Mouse (Mus musculus) bone marrow macrophage, adult 2 months (primary cell): Measurements from ENCODE around the gene AI837181. TPM values are rescaled to one million over a fixed set of nuclear protein-coding genes. Genes with fewer than 3 reads are reported as not detected.
A peak's percentile ranks its signal among the peaks of the same experiment; 100 is the strongest.

Experiments used
- H3K27ac ChIP-seq: 2 replicates; pipeline ENCODE4 v1.5.1; 2012; ENCODE audit warnings: low read depth, low read length; ENCODE audit not compliant: insufficient read depth
- H3K4me1 ChIP-seq: 2 replicates; pipeline ENCODE4 v1.6.1; 2012; ENCODE audit warnings: low read length; ENCODE audit not compliant: control insufficient read depth, insufficient read depth
- H3K4me3 ChIP-seq: 2 replicates; pipeline ENCODE4 v1.5.1; 2012; ENCODE audit warnings: mild to moderate bottlenecking, low read length, moderate library complexity; ENCODE audit not compliant: insufficient read depth
- CTCF ChIP-seq: IDR thresholded peaks from 2 replicates; pipeline ENCODE4 v1.5.1; 2012; ENCODE audit warnings: low read depth, mild to moderate bottlenecking, low read length, moderate library complexity
- POLR2A ChIP-seq: IDR thresholded peaks from 2 replicates; pipeline ENCODE4 v1.6.1; 2012; ENCODE audit warnings: mild to moderate bottlenecking, low read depth, low read length, borderline replicate concordance
- polyA plus RNA-seq: library from polyadenylated mRNA; stranded (reverse); fragments of >200 nt; gene quantifications from 2 replicates; pipeline ENCODE4 v1.2.4, GENCODE M21; 2012; ENCODE audit not compliant: missing spikeins, insufficient read depth, insufficient read length

The AI837181 gene
- 47.5 and 53.7 TPM in 2 replicates for polyA plus RNA-seq

DNA sequence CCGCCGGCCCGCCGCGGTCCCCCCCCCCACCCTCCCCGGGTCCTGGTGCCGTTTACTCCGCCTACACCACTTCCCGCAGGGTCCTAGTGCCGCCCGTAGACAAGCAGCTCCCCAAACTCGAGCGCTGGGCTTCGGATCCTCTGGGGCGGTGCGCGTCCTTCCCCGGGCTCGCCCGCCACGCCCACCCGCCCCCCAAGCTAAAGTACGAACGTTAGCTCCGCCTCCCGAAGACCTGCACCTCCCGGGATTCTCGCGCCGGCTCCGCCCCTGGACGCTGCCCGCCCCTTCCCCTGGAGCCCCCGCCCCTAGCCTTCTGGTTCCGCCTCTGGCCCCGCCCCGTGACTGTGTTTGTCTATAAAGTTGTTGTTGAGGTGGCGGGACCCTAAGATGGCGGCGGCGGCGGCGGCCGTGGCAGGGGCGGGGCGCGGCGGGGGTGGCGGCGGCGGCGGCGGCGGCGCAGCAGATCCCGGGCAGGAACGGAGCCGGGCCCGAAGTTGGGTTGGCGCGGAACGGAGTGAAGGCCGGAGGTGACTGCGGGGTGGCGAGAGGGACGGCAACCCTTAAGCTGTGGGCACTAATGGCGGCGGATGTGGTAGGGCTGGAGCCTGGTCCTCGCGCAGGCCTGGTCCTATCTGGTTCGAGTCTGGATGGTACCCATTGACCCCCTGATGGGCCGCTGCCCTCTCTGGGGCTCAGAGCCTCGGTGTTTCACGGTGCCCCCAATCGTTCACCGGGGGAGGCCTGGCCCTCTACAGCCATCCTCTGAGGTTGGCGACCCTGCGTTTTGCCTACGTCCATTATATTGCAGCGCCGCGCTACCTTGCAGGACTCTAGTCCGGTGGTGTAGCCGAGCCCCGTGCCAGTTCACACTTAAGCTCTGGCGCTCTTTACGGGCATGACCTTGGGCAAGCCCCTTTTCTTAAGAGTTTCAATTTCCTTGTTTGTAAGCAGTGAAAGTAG is at the start of gene AI837181, which contains the start of gene Drap1:
Gene AI837181 (plus strand): TSS at position 363 of the 960 bp plus-strand sequence.
Gene Drap1 (minus strand): TSS at position 198 of the 960 bp plus-strand sequence.
- H3K27ac ChIP-seq = peak within 1 kb of the TSS; percentile 79

DNA sequence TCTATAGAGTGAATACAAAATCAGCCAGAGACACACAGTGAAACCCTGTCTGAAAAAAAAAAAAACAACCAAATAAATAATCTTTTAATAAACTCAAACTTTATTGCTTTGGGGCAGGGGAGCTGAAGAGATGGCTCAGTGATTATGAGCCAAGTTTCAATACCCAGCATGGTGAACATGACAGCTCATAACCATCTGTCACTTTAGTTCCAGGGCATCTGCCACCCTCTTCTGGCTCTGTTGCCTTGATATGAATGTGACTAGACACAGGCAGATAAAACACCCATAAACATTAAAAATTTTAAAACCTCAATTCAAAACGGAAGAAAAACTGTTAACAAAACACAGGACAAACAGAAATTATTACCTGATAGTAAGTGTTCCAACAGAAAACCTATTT is 47.5 kb upstream of the AI837181 start:
- Histone ChIP-seq H3K4me1 (no peaks in the 10 kb centered on the region), H3K27ac (no peak overlapping the region), H3K4me3 (no peak overlapping the region)
- TF ChIP-seq CTCF (no peak), POLR2A (no peak)

More for the DNA sequence above, at the start of gene AI837181, which contains the start of gene Drap1:
- no peak for TF ChIP-seq CTCF
- no peak for TF ChIP-seq POLR2A
- Histone ChIP-seq H3K4me1 (peaks cover 16% of the 10 kb centered on the region; the same call in 1 of the 2 replicates), H3K4me3 (peak within 1 kb of the TSS; percentile 98)

DNA sequence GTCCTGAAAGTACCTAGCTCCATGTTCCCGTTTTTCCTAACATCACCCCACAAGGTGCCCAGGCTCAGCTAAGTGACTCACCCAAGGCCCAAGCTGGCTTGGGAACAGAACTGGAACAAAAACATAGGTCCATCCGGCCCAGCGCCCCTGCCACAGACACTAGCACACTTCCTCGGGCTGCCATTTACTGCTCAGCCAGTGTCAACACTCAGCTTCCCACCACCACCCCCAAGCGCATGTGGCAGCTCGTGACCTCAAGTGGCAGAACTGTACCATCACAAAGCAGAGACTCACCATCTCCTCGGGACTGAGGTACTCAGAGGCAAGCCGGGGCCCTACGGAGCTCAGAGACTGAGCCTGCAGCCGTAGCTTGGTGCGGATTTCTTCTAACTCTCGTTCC is 41.6 kb upstream of the AI837181 start:
- no peak for TF ChIP-seq CTCF
- no peak for TF ChIP-seq POLR2A
- H3K4me1 ChIP-seq = peaks cover 9% of the 10 kb centered on the region
- no peak overlapping the region for H3K27ac ChIP-seq
- no peak overlapping the region for H3K4me3 ChIP-seq

DNA sequence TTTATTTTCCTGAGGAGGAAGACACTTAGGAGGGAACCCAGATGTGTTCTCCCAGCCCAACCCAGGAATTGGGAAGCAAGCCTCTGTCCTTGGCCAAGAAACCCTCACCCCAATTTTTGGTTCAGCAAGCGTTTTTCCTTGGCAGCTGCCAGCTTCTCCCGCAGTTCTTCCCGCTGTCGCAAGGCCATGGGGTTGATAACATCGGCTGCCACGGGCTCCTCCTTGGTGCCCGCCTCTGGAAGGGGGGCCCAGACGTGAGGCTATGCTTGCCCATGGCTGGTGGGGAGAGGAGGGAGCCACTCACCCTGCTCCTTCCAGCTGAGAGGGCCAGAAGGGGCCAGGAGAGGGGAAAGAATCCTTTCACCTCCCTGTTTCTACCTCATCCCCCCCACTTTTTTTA is 40.2 kb upstream of the AI837181 start:
- TF ChIP-seq POLR2A (no peak), CTCF (no peak)
- no peak overlapping the region for H3K27ac ChIP-seq

DNA sequence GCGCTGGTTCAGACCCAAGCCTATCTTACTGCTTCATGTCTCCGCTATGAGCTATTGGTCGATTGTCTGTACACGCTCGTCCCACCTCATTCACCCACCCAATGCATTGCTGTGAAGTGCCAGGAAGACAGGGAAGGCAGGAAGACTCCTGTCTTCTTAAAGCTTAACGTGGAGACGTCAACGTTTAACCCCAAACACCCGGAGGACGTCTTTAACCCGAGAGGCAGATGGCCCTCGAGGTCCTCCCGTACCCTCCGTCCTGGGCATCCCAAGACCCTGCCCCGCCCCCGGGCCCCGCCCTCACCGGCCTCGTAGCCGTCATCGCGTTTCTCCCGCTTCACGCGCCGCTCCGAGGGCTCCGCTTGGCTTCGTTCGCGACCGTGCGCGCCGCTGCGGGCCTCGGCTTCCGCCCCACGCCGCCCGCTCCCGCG is 36.9 kb upstream of the AI837181 start:
- Histone ChIP-seq H3K4me1 (peaks cover 9% of the 10 kb centered on the region), H3K4me3 (peak overlapping the region; percentile 90), H3K27ac (peak overlapping the region; percentile 67)
- TF ChIP-seq CTCF (no peak), POLR2A (no peak)

More for the DNA sequence above, 40.2 kb upstream of the AI837181 start:
- no peak overlapping the region for H3K4me3 ChIP-seq
- H3K4me1 ChIP-seq = peaks cover 9% of the 10 kb centered on the region

DNA sequence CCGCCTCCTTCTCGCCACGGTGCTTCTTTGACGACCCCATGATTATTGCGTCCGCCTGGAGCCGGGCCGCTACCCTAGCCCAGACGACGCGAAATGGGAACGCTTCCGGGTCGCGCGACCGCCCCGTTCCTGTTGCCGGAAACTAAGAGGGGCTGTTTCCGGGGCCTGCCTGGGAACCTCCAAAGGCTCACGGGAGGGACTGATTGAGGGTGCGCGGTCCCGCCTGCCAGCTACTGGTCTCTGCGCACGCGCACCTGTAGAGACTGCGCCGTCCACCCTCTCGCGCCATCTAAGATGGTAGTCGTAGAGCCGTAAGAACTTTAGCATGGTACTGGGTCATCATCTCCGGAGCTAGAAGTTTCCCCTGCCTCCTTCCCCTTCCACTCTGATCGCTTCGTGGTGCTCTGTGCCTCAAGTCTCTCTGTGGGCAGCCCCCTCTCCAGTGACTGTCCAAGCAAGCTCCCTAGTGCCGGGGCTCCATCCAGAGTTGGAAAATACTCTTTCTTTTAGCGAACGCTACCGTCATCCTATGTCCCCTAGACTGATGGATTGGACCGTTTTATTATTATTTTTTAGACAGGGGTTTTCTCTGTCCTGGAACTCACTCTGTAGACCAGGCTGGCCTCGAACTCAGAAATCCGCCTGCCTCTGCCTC is 36.2 kb upstream of the AI837181 start, which contains the start of gene Sart1:
Gene Sart1 (minus strand): TSS at position 116 of the 655 bp plus-strand sequence.
- Histone ChIP-seq H3K27ac (peak within 1 kb of the TSS; percentile 78), H3K4me3 (peak within 1 kb of the TSS; percentile 96), H3K4me1 (peaks cover 9% of the 10 kb centered on the region)
- no peak for TF ChIP-seq POLR2A
- TF ChIP-seq CTCF = no peak

DNA sequence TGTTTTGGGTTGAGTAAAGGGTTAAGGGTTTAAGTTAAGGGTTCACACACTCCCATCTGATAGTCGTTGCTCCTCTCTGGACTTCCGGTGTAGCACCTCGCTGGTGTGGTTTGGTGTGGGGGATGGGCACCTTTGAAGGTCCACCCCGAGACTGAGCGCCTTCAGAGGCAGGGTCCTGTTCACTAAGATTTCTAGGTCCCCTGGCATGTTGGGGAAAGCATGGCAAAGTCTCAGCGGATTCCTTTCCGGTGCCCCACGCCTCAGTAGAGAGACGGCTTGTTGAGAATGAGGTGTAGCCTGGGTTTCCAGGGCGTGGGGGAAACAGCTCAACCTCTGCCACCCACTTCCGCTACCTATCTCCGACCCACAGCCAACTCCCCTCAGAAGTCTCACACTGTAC is 35.3 kb upstream of the AI837181 start:
- H3K4me1 ChIP-seq = peaks cover 15% of the 10 kb centered on the region
- H3K27ac ChIP-seq = peak overlapping the region; percentile 78
- H3K4me3 ChIP-seq = peak overlapping the region; percentile 96
- no peak for TF ChIP-seq POLR2A
- TF ChIP-seq CTCF = no peak

DNA sequence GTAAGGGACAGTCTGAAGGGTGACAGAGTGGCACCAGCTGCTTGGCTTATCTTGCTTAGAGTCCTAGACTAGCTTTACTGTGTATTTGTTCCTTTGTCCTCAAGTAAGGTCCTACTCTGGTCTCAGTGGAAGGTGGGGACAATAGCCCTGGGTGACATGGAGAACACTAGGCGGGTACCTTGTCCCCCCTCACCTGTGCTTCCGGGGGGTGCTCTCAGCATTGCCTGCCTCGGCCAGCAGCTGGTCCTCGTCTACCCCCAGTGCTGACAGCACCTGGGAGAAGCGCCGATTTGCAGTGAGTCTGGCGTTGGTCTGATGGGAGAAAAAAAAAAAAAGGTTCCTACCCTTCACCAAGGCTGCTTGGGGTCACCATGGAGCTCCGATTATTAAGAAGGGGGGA is 34.5 kb upstream of the AI837181 start:
- peaks cover 22% of the 10 kb centered on the region for H3K4me1 ChIP-seq
- TF ChIP-seq CTCF (no peak), POLR2A (no peak)
- no peak overlapping the region for H3K27ac ChIP-seq
- peak overlapping the region; percentile 96 for H3K4me3 ChIP-seq

DNA sequence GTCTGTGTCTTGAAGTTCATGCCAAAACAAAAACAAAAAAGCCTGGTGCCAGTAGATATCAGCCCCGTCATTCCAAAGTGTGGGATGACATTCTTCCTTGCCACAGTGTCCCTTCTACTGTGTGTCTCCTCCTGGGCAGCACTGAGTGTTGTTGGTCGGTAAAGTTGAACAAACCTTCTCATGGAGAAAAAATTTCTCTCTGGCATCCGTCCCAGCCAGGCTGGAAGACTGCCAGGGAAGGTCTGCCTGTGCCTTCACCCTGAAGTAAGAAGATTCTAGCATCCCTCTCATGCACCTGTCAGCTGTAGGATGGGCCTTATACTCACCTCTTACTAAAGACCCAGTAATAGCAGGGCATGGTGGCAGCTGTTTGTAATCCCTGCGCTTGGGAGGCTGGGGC is 32.1 kb upstream of the AI837181 start:
- Histone ChIP-seq H3K4me3 (no peak overlapping the region), H3K27ac (no peak overlapping the region), H3K4me1 (peaks cover 13% of the 10 kb centered on the region)
- TF ChIP-seq CTCF (no peak), POLR2A (no peak)

DNA sequence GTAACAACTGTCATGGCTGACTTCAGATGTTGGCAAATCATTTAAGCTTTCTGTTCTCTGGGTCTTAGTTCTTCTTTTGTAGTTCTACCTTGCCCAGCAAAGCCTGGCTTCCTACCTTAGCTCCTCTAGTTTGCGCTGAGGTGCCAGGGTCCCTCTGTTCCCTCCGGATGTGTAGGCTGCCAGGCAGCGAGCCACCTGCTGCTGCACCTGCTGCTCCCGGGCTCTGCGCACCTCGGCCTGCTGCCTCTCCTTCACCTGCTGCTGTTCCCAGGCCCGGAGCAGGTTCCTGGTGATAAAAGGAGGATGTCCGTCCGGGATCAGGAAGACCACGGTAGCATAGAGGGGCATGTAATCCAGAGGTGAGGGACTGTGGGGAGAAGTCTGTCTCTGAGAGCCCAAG is 30.8 kb upstream of the AI837181 start:
- peaks cover 13% of the 10 kb centered on the region for H3K4me1 ChIP-seq
- H3K4me3 ChIP-seq = no peak overlapping the region
- TF ChIP-seq CTCF (no peak), POLR2A (no peak)
- no peak overlapping the region for H3K27ac ChIP-seq
